Mouse (Mus musculus) forebrain, embryonic 12.5 days (tissue): ENCODE measurements around the gene Smyd3. TPM values are rescaled to one million over a fixed set of nuclear protein-coding genes. Genes with fewer than 3 reads are reported as not detected.

Source experiments
- ATAC-seq: fragments of 200-750 bp; cut with Nextera tagmentation; 2 replicates; pipeline ENCODE4 v1.8.0; 2017; ENCODE audit warnings: moderate TSS enrichment; ENCODE audit not compliant: low FRiP score
- H3K27ac ChIP-seq: fragments of 300-500 bp; sonication (generic); 2 replicates; pipeline ENCODE4 v1.5.1; 2016; ENCODE audit warnings: mild to moderate bottlenecking
- H3K27me3 ChIP-seq: fragments of 300-500 bp; sonication (generic); 2 replicates; pipeline ENCODE4 v1.6.1; 2016; ENCODE audit warnings: mild to moderate bottlenecking
- H3K36me3 ChIP-seq: fragments of 300-500 bp; sonication (generic); replicated peaks from 2 replicates; pipeline ENCODE4 v1.6.1; 2016; ENCODE audit warnings: mild to moderate bottlenecking
- H3K4me1 ChIP-seq: fragments of 300-500 bp; sonication (generic); 2 replicates; pipeline ENCODE4 v1.6.1; 2016
- H3K4me2 ChIP-seq: fragments of 300-500 bp; sonication (generic); 2 replicates; pipeline ENCODE4 v1.6.1; 2016; ENCODE audit warnings: mild to moderate bottlenecking, moderate library complexity
- H3K4me3 ChIP-seq: fragments of 300-500 bp; sonication (generic); replicated peaks from 2 replicates; pipeline ENCODE4 v1.5.1; 2016; ENCODE audit warnings: mild to moderate bottlenecking
- H3K9ac ChIP-seq: fragments of 300-500 bp; sonication (generic); 2 replicates; pipeline ENCODE4 v1.6.1; 2016; ENCODE audit warnings: mild to moderate bottlenecking
- H3K9me3 ChIP-seq: fragments of 300-500 bp; sonication (generic); 2 replicates; pipeline ENCODE4 v1.6.1; 2016
- WGBS: fragments of 180-500 bp; shearing (Covaris S2); methylation state at CpG from one replicate; pipeline ENCODE4 v1.1.7; 2016; 5-methylcytosine and 5-hydroxymethylcytosine counted together
- polyA plus RNA-seq: library from polyadenylated mRNA; unstranded; fragments of >200 nt; fragmentation: Nextera tagmentation; extraction: Ambion mirVana; gene quantifications from 2 replicates; pipeline ENCODE4 v1.2.1, GENCODE M21; 2016

The Smyd3 gene
- polyA plus RNA-seq, 1 experiment from 2014 or later: 13.5 TPM

GRCm38 (mm10) chr1:179476461-179477156 lies 41.2 kb downstream of the Smyd3 start:
- H3K4me2 ChIP-seq: no peak overlapping the region
- 63% methylated on average over 6 of the region's 6 CpGs for WGBS
- H3K27me3 ChIP-seq: 0 out of 2 replicates have a peak, but pooled peaks cover 8% of the 10 kb centered on the region
- no peak overlapping the region for H3K9ac ChIP-seq
- 0 out of 2 replicates have a peak, but pooled peaks have one; percentile 36 for ATAC-seq
- no peak overlapping the region for H3K27ac ChIP-seq
- H3K36me3 ChIP-seq: no peaks in the 10 kb centered on the region
- no peak overlapping the region for H3K4me3 ChIP-seq
- peaks cover 11% of the 10 kb centered on the region for H3K9me3 ChIP-seq
- no peaks in the 10 kb centered on the region for H3K4me1 ChIP-seq

- Histone ChIP-seq H3K4me1 (no peaks in the 10 kb centered on the region), H3K27me3 (0 out of 2 replicates have a peak, but pooled peaks cover 8% of the 10 kb centered on the region), H3K9ac (no peak overlapping the region), H3K27ac (no peak overlapping the region), H3K9me3 (peaks cover 11% of the 10 kb centered on the region), H3K4me2 (no peak overlapping the region), H3K4me3 (no peak overlapping the region), H3K36me3 (no peaks in the 10 kb centered on the region)
- no peak for ATAC-seq
- WGBS: 89% methylated on average over 8 of the region's 8 CpGs
Observed at GRCm38 (mm10) chr1:179474776-179475175, 43.1 kb downstream of the Smyd3 start.

- WGBS: 85% methylated on average over 17 of the region's 17 CpGs
- no peak overlapping the region for H3K4me2 ChIP-seq
- no peak overlapping the region for H3K4me3 ChIP-seq
- no peaks in the 10 kb centered on the region for H3K36me3 ChIP-seq
- H3K9ac ChIP-seq: no peak overlapping the region
- H3K27ac ChIP-seq: no peak overlapping the region
- H3K4me1 ChIP-seq: no peaks in the 10 kb centered on the region
- ATAC-seq: no peak
- 0 out of 2 replicates have a peak, but pooled peaks cover 8% of the 10 kb centered on the region for H3K27me3 ChIP-seq
- H3K9me3 ChIP-seq: peaks cover 11% of the 10 kb centered on the region
Observed at GRCm38 (mm10) chr1:179473920-179474643, 43.8 kb downstream of the Smyd3 start.

- ATAC-seq: no peak
- no peak overlapping the region for H3K4me2 ChIP-seq
- H3K4me3 ChIP-seq: no peak overlapping the region
- H3K9ac ChIP-seq: no peak overlapping the region
- 88% methylated on average over 8 of the region's 8 CpGs for WGBS
- no peaks in the 10 kb centered on the region for H3K4me1 ChIP-seq
- H3K36me3 ChIP-seq: no peaks in the 10 kb centered on the region
- H3K27ac ChIP-seq: no peak overlapping the region
- H3K27me3 ChIP-seq: no peaks in the 10 kb centered on the region
- H3K9me3 ChIP-seq: peaks cover 10% of the 10 kb centered on the region
Observed at GRCm38 (mm10) chr1:179467970-179468369, 49.9 kb downstream of the Smyd3 start.

GRCm38 (mm10) chr1:179462376-179462775 lies 55.5 kb downstream of the Smyd3 start:
- 88% methylated on average over 5 of the region's 5 CpGs for WGBS
- Histone ChIP-seq H3K4me1 (peaks cover 12% of the 10 kb centered on the region), H3K9ac (no peak overlapping the region), H3K4me2 (no peak overlapping the region), H3K36me3 (no peaks in the 10 kb centered on the region), H3K4me3 (no peak overlapping the region), H3K9me3 (no peaks in the 10 kb centered on the region), H3K27ac (no peak overlapping the region), H3K27me3 (peaks cover 14% of the 10 kb centered on the region)
- no peak for ATAC-seq

GRCm38 (mm10) chr1:179461019-179461814 lies 56.6 kb downstream of the Smyd3 start:
- no peak for ATAC-seq
- WGBS: 80% methylated on average over 22 of the region's 22 CpGs

GRCm38 (mm10) chr1:179458987-179459368 lies 58.9 kb downstream of the Smyd3 start:
- 28% methylated on average over 10 of the region's 10 CpGs for WGBS

More at GRCm38 (mm10) chr1:179461019-179461814, 56.6 kb downstream of the Smyd3 start:
- no peak overlapping the region for H3K4me2 ChIP-seq
- no peak overlapping the region for H3K9ac ChIP-seq
- no peaks in the 10 kb centered on the region for H3K36me3 ChIP-seq
- H3K9me3 ChIP-seq: no peaks in the 10 kb centered on the region
- peaks cover 15% of the 10 kb centered on the region for H3K4me1 ChIP-seq
- no peak overlapping the region for H3K4me3 ChIP-seq
- H3K27ac ChIP-seq: no peak overlapping the region
- peaks cover 25% of the 10 kb centered on the region for H3K27me3 ChIP-seq

GRCm38 (mm10) chr1:179458236-179458986 lies 59.4 kb downstream of the Smyd3 start:
- H3K4me1 ChIP-seq: peaks cover 15% of the 10 kb centered on the region
- WGBS: 41% methylated on average over 9 of the region's 9 CpGs
- H3K9ac ChIP-seq: no peak overlapping the region
- no peaks in the 10 kb centered on the region for H3K9me3 ChIP-seq
- no peak overlapping the region for H3K27ac ChIP-seq
- no peak overlapping the region for H3K4me3 ChIP-seq
- no peak; the same call in 1 of the 2 replicates for ATAC-seq
- H3K27me3 ChIP-seq: peaks cover 36% of the 10 kb centered on the region
- H3K36me3 ChIP-seq: no peaks in the 10 kb centered on the region
- H3K4me2 ChIP-seq: no peak overlapping the region

More at GRCm38 (mm10) chr1:179458987-179459368, 58.9 kb downstream of the Smyd3 start:
- Histone ChIP-seq H3K4me2 (no peak overlapping the region), H3K9me3 (no peaks in the 10 kb centered on the region), H3K27ac (no peak overlapping the region; the same call in 1 of the 2 replicates), H3K4me3 (no peak overlapping the region), H3K36me3 (no peaks in the 10 kb centered on the region), H3K4me1 (peaks cover 15% of the 10 kb centered on the region), H3K9ac (no peak overlapping the region), H3K27me3 (peaks cover 32% of the 10 kb centered on the region)
- peak; percentile 70; the same call in 1 of the 2 replicates for ATAC-seq

GRCm38 (mm10) chr1:179454600-179454999 lies 63.2 kb downstream of the Smyd3 start:
- peaks cover 15% of the 10 kb centered on the region for H3K4me1 ChIP-seq
- no peak for ATAC-seq
- H3K36me3 ChIP-seq: no peaks in the 10 kb centered on the region
- 83% methylated on average over 6 of the region's 6 CpGs for WGBS
- peaks cover 33% of the 10 kb centered on the region for H3K27me3 ChIP-seq
- no peak overlapping the region for H3K9ac ChIP-seq
- H3K9me3 ChIP-seq: no peaks in the 10 kb centered on the region
- no peak overlapping the region for H3K4me2 ChIP-seq
- H3K4me3 ChIP-seq: no peak overlapping the region
- H3K27ac ChIP-seq: no peak overlapping the region

GRCm38 (mm10) chr1:179451211-179451610 lies 66.6 kb downstream of the Smyd3 start:
- Histone ChIP-seq H3K4me2 (no peak overlapping the region), H3K4me3 (no peak overlapping the region), H3K27me3 (peaks cover 46% of the 10 kb centered on the region), H3K36me3 (no peaks in the 10 kb centered on the region), H3K9me3 (no peaks in the 10 kb centered on the region), H3K4me1 (peaks cover 10% of the 10 kb centered on the region), H3K9ac (no peak overlapping the region), H3K27ac (no peak overlapping the region)
- ATAC-seq: no peak
- WGBS: 94% methylated on average over 2 of the region's 2 CpGs

- H3K9me3 ChIP-seq: no peaks in the 10 kb centered on the region
- H3K27ac ChIP-seq: no peak overlapping the region
- H3K36me3 ChIP-seq: no peaks in the 10 kb centered on the region
- 31% methylated on average over 2 of the region's 2 CpGs for WGBS
- H3K4me3 ChIP-seq: no peak overlapping the region
- 0 out of 2 replicates have a peak, but pooled peaks have one; percentile 25 for ATAC-seq
- peak overlapping the region; percentile 20 for H3K4me2 ChIP-seq
- no peak overlapping the region for H3K9ac ChIP-seq
- peaks cover 66% of the 10 kb centered on the region for H3K27me3 ChIP-seq
- H3K4me1 ChIP-seq: peaks cover 15% of the 10 kb centered on the region
Observed at GRCm38 (mm10) chr1:179446845-179447212, 71.0 kb downstream of the Smyd3 start.
